Mouse (Mus musculus) cerebellum, adult 8-10 months (tissue): Measurements from ENCODE around the gene Gzmn.
"Not testable (repeated sequence)": the region's sequence is repeated elsewhere in the genome, so short reads cannot be mapped to it uniquely, and the experiment has no call there.

ENCODE experiments used
- DNase-seq: peaks from one replicate; pipeline ENCODE4 v3.0.0; 2022

Gzmn gene

GRCm38 (mm10) chr14:56174499-56174898, at the start of gene Gzmn:
Gene Gzmn (minus strand): TSS chr14:56174599.
- no peak for DNase-seq

- DNase-seq = no peak
Measured at GRCm38 (mm10) chr14:56211317-56211716, 36.9 kb upstream of the Gzmn start, which contains the start of gene Gzmf. Gene Gzmf (minus strand): TSS chr14:56211417.

DNA sequence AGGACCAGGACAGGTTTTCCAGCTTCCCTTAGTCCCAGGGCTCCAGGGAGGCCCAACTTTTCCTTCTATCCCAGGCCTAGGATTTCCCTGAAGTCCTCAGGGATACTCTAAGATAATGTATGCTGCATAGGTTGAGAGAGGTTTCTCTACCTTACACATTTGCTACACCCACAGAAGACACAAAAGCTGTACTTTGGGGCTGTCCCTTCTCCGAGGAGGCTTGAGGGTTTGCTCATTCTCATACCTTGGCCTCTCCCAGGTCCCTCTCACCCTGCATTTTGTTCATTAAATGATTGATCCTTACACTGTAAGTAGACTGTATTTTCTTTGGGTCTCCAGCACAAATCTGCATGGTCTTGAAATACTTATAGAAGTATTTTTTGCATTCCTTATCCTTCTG, 31.2 kb upstream of the Gzmn start:
- DNase-seq = no peak

GRCm38 (mm10) chr14:56205021-56205420, 30.6 kb upstream of the Gzmn start:
- not testable (repeated sequence) for DNase-seq

DNA sequence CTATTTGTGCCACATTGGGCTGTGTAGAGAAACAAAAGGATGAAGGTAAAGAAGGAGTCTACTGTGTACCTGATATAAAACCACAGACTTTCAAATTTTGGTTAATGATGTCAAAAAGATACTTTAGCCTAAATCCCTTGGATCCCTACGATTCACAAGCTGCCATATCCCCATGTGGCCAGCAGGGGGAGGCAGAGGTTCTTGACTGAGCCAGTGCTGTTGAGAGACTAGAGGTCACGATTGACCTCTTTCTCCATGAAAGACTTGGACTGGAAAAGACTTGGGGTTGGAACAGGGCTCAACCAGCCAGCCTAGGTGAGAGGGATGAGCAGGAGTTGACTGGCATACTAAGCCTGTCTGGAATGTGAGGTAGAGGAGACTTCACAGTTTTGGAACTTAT, 29.6 kb upstream of the Gzmn start:
- DNase-seq = peak; percentile 45

- DNase-seq = no peak
Measured at GRCm38 (mm10) chr14:56186946-56187345, 12.5 kb upstream of the Gzmn start.

- no peak for DNase-seq
Measured at GRCm38 (mm10) chr14:56186521-56186920, 12.1 kb upstream of the Gzmn start.

DNA sequence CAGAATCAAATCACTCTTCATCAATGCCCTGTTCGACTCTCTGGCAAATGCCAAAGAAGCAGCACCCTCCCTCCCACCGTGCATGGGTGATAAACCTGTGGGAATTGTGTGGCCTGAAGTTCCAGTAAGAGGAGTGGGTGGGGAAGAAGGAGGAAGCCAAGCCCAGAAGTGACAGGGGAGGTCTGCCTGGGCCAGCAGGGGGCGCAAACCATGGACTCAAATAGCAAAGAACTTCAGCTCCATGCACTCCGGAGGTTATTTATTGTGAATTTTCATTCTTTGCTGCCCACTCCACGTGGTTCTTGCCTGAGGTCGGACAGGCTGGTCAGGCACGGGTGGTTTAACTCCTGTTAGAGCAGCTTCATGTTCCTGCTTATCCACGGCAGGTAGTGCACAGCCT, 3.3 kb upstream of the Gzmn start:
- DNase-seq = not testable (repeated sequence)

- DNase-seq = peak; percentile 19
Measured at GRCm38 (mm10) chr14:56173396-56173795, 1.0 kb downstream of the Gzmn start.

GRCm38 (mm10) chr14:56172744-56173143, 1.7 kb downstream of the Gzmn start:
- no peak for DNase-seq

DNA sequence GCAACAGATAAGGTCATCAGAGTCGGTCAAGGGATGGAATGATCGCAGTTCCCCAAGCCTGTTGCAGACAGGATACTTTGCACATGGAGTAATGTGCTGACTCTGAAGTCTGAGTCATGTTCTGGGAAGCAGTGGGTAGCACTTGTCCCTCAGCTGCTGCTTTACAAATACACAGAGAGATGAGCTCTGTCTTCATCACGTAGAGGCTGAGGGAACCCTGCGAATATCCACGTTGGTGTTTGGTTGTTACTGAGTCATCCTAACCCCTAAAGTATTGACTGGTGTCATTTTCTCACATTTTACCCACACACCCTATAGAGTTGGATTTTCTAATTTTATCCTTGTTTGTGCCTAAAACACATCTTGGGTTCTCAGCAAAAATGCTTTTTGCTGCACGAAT, 6.4 kb downstream of the Gzmn start:
- no peak for DNase-seq

- peak; percentile 52 for DNase-seq
Measured at GRCm38 (mm10) chr14:56162109-56162508, 12.3 kb downstream of the Gzmn start.

DNA sequence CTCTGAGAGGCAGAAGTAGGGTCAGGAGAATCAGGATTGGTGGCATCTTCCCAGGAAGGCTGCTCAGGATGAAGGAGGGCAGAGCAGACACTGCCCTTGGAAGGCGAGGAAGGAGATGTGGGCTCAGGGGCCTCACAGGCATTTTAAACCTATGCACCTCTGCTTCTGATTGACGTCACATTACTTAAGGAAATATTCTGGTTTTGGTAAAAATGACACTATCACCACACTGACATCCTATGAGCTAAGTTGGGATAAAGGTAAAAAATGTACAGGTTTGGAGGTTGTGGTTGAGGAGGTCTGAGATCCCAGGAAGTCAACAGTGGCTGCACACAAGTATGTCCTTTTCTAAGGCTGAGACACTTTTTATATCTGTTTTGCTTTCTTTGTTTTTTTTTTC, 14.9 kb downstream of the Gzmn start, which contains the start of gene Gzmg:
Gene Gzmg (minus strand): TSS at position 101 of the 400 bp plus-strand sequence.
- DNase-seq = not testable (repeated sequence)

- no peak for DNase-seq
Measured at GRCm38 (mm10) chr14:56155340-56155739, 19.1 kb downstream of the Gzmn start.

- not testable (repeated sequence) for DNase-seq
Measured at GRCm38 (mm10) chr14:56133675-56134074, 40.7 kb downstream of the Gzmn start.

GRCm38 (mm10) chr14:56132508-56132907, 41.9 kb downstream of the Gzmn start, which contains the start of gene Gzmd:
Gene Gzmd (minus strand): TSS chr14:56132608.
- DNase-seq = not testable (repeated sequence)

GRCm38 (mm10) chr14:56128341-56128740, 46.1 kb downstream of the Gzmn start:
- no peak for DNase-seq

DNA sequence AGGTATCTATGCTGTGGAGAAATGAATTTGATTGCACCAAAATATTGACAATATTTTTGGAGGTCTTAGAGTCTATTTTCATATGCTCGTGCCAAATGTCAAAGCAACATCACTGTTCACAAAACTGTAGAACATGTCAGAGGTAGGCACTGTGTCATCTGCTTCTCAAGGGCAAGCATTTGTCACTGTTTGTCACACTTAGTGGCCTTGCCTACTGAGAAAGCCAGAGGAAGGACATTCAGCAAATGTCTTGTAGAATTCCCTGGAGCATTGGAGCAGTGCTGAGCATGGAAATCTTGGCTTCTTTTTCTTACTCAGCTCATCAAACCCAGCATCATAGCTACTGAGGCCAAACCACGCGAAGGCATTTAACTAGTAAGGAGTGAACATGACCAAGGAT, 50.9 kb downstream of the Gzmn start:
- no peak for DNase-seq

DNA sequence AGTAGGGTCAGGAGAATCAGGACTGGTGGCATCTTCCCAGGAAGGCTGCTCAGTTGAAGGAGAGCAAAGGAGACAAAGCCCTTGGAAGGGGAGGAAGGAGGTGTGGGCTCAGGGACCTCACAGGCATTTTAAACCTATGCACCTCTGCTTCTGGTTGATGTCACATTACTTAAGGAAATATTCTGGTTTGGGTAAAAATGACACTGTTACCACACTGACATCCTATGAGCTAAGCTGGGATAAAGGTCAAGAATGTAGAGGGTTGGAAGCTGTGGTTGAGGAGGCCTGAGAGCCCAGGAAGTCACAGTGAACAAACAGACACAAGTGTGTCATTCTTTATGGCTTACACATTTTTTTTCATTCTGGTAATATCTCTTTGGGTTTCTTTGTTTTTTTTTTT, 53.9 kb downstream of the Gzmn start, which contains the start of gene Gzme:
Gene Gzme (minus strand): TSS at position 101 of the 400 bp plus-strand sequence.
- no peak for DNase-seq
